Mouse (Mus musculus) ES-E14 (cell line): ENCODE data around the gene Lipc. TPM values are rescaled to one million over a fixed set of nuclear protein-coding genes. Genes with fewer than 3 reads are reported as not detected.

Experiments
- DNase-seq: peaks from one replicate; pipeline ENCODE4 v3.0.0-alpha.2; 2013; ENCODE audit warnings: low read depth, low spot score
- H3K27ac ChIP-seq: 2 replicates; pipeline ENCODE4 v1.5.1; 2012; ENCODE audit warnings: low read depth, mild to moderate bottlenecking, low read length, moderate library complexity, mixed read lengths; ENCODE audit not compliant: poor library complexity, insufficient read depth, severe bottlenecking
- H3K36me3 ChIP-seq: 2 replicates; pipeline ENCODE4 v1.6.1; 2012; ENCODE audit warnings: mild to moderate bottlenecking, low read length, moderate library complexity, mixed read lengths; ENCODE audit not compliant: control insufficient read depth, poor library complexity, insufficient read depth, severe bottlenecking
- H3K4me1 ChIP-seq, 2 experiments: fragments of 150-350 bp in 1 of 2; sonication (generic) in 1 of 2; 2 replicates each; pipeline ENCODE4 v1.6.1; 2012; ENCODE audit warnings: low read length in 2 of 2, mild to moderate bottlenecking in 1 of 2, mixed read lengths in 1 of 2; ENCODE audit not compliant: control insufficient read depth in 2 of 2, insufficient read depth in 2 of 2, poor library complexity in 1 of 2
- H3K4me3 ChIP-seq, 2 experiments: fragments of 150-350 bp in 1 of 2; sonication (generic) in 1 of 2; 2 replicates each; pipeline ENCODE4 v1.5.1; 2012; ENCODE audit warnings: low read length in 2 of 2, low read depth in 1 of 2, mild to moderate bottlenecking in 1 of 2, mixed read lengths in 1 of 2; ENCODE audit not compliant: insufficient read depth in 1 of 2, poor library complexity in 1 of 2, severe bottlenecking in 1 of 2
- H3K9ac ChIP-seq: 2 replicates; pipeline ENCODE4 v1.6.1; 2012; ENCODE audit warnings: low read depth, mild to moderate bottlenecking, low read length, mixed read lengths; ENCODE audit not compliant: poor library complexity, insufficient read depth, severe bottlenecking
- H3K9me3 ChIP-seq: fragments of 150-350 bp; sonication (generic); 2 replicates; pipeline ENCODE4 v1.6.1; 2012; ENCODE audit warnings: low read depth, mild to moderate bottlenecking, low read length; ENCODE audit not compliant: control insufficient read depth, insufficient read depth
- CHD2 ChIP-seq: IDR thresholded peaks from 2 replicates; pipeline ENCODE4 v1.6.1; 2014; ENCODE audit warnings: mild to moderate bottlenecking, low read depth, low read length, inconsistent platforms
- HCFC1 ChIP-seq: IDR thresholded peaks from 2 replicates; pipeline ENCODE4 v1.6.1; 2012; ENCODE audit warnings: low read length, inconsistent platforms, borderline replicate concordance; ENCODE audit not compliant: insufficient read depth
- MAFK ChIP-seq: IDR thresholded peaks from 2 replicates; pipeline ENCODE4 v1.6.1; 2014; ENCODE audit warnings: mild to moderate bottlenecking, low read depth, low read length, inconsistent platforms; ENCODE audit not compliant: insufficient read depth
- ZC3H11A ChIP-seq: IDR thresholded peaks from 2 replicates; pipeline ENCODE4 v1.6.1; 2012; ENCODE audit warnings: low read depth, mild to moderate bottlenecking, inconsistent platforms, low read length, borderline replicate concordance
- ZNF384 ChIP-seq: IDR thresholded peaks from 2 replicates; pipeline ENCODE4 v1.6.1; 2012; ENCODE audit warnings: low read depth, low read length, inconsistent platforms
- in situ Hi-C, 2 experiments: fragments of 600-800 bp; cut with MboI; formaldehyde crosslinking; loops; one replicate each; pipeline ENCODE4 v1.15.1; 2025; ENCODE audit warnings: low sequenced_read_pairs in 2 of 2, inconsistent platforms in 1 of 2; ENCODE audit not compliant: unreplicated experiment in 2 of 2
- total RNA-seq: library from RNA; depleted of rRNA; stranded (reverse); fragments of 300-350 nt; gene quantifications from 2 replicates; pipeline ENCODE4 v1.2.3, GENCODE M21; 2012; rRNA removed

The Lipc gene
- 0.11 and 0.36 TPM in 2 replicates for total RNA-seq

DNA sequence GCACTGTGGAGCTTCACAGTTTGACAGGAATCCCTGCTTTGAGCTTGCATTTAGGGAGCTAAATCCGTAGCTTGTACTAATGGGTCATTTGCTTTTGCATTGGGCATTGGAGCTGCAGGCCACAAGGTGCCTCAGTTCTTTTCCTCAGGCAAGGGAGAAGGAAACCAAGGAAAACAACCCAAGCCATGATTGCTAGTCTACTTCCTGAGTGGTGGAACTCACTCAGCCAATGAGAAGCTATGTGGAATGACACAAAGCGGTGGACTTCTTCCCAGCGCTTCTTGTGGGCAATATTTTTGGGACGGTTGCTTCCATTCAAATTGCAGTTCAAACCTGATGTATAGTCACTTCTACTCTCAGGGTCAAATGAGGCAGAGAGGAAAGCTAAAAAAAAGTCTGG lies at the start of gene Lipc:
TSS of gene Lipc (minus strand) at position 101 of the 400 bp plus-strand sequence.
- TF ChIP-seq CHD2 (no peak), MAFK (no peak), HCFC1 (no peak), ZC3H11A (no peak), ZNF384 (no peak)
- H3K9me3 ChIP-seq, result no peaks in the 10 kb centered on the region
- no peak within 1 kb of the TSS for H3K4me3 ChIP-seq
- H3K36me3 ChIP-seq, result no peaks in the 10 kb centered on the region
- DNase-seq, result no peak
- no peak within 1 kb of the TSS for H3K27ac ChIP-seq
- H3K9ac ChIP-seq, result no peak within 1 kb of the TSS
- in situ Hi-C loops, result no loop called here
- no peaks in the 10 kb centered on the region for H3K4me1 ChIP-seq

DNA sequence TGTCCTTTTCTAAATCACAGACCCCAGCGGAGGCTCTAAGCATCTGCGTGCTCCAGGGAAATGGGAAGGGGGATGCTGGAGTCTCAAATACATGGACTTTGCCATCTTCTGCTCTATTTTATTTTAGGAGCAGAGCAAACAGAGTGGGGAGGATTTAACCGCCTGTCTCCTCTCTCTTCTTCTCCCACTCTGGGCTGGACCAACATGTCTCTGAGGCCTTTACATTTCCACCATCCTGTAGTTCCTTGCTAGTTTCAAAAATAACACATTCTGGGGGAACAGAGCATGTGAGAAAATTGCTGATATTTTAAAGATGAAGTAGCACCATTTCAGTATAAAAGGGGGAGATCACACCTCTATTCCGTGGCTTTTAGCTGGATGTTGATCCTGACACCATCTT lies 47.1 kb upstream of the Lipc start:
- Histone ChIP-seq H3K4me1 (no peaks in the 10 kb centered on the region), H3K9me3 (no peaks in the 10 kb centered on the region), H3K4me3 (no peak overlapping the region), H3K36me3 (no peaks in the 10 kb centered on the region), H3K27ac (no peak overlapping the region), H3K9ac (no peak overlapping the region)
- DNase-seq, result no peak
- in situ Hi-C loops, result no loop called here
- TF ChIP-seq HCFC1 (no peak), MAFK (no peak), ZC3H11A (no peak), CHD2 (no peak)

DNA sequence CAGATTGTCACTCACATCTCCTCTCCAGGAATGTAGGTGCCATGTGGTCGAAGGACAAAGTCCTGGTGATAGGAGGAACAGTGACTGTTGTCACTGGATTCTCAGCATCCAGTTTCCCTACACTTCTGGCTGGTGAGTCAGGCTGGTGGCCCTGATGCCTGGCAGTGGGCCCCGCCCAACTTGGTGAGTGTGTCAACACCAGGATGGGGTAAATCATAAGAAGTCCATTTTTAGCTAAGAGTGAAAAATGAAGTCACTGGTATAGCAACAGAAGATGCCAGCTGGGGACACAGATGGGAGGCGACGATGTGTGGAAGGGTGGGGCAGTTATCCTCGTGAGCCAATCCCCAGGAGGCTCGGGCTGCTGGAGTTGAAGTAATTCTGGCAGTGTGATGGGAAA lies 46.7 kb upstream of the Lipc start:
- no peak for TF ChIP-seq ZC3H11A
- TF ChIP-seq CHD2, result no peak
- TF ChIP-seq HCFC1, result no peak
- TF ChIP-seq MAFK, result no peak
- no peak for TF ChIP-seq ZNF384
- Histone ChIP-seq H3K9ac (no peak overlapping the region), H3K27ac (no peak overlapping the region), H3K9me3 (no peaks in the 10 kb centered on the region), H3K36me3 (no peaks in the 10 kb centered on the region), H3K4me3 (no peak overlapping the region), H3K4me1 (no peaks in the 10 kb centered on the region)
- in situ Hi-C loops, result no loop called here
- DNase-seq, result no peak

DNA sequence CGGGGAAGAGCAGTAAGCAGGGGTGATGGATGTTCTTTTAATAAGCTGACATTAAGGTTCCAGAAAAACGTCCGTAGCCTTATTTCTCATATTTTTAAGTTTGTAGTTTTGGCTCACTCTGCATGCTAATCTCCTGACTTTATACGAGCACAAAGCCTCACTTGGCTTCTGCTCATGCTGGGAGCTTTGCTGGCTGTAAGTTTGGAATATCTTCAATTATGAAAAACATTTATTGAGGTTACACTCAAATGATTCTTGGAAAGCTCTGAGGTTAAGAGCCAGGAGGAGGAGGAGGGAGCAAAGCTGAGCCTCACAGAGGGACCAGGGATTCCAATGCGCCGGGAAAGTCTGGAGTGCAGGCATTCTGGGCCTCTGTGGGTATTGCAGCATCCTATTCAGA lies 41.3 kb upstream of the Lipc start:
- no peak for DNase-seq
- Histone ChIP-seq H3K9me3 (no peaks in the 10 kb centered on the region), H3K27ac (no peak overlapping the region), H3K9ac (no peak overlapping the region), H3K4me3 (no peak overlapping the region), H3K36me3 (no peaks in the 10 kb centered on the region), H3K4me1 (no peaks in the 10 kb centered on the region)
- no peak for TF ChIP-seq ZC3H11A
- no peak for TF ChIP-seq CHD2
- TF ChIP-seq MAFK, result no peak
- TF ChIP-seq ZNF384, result no peak
- no peak for TF ChIP-seq HCFC1
- in situ Hi-C loops, result no loop called here

DNA sequence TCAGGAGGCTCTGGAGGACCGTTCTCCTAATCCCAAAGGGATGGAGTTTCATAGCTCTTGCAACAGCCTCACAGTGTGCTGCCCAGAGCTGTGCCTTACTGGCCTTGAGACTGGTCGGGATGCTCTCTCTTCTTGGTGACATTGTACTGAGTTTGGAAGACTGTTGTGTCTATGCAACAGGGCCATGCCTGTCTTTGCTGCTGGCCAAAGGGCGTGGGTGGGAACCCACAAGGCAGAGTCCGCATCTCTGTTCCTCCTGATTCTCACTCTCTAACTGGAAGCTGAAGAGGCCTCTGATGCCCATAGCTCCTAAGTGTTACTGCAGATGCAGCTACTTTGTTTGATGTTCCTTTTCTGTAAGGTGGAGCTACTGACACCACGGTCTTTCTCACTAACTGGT lies 39.4 kb upstream of the Lipc start:
- H3K9ac ChIP-seq, result no peak overlapping the region
- no peak for TF ChIP-seq CHD2
- TF ChIP-seq ZNF384, result no peak
- no peak for TF ChIP-seq MAFK
- H3K4me3 ChIP-seq, result no peak overlapping the region
- H3K36me3 ChIP-seq, result no peaks in the 10 kb centered on the region
- H3K9me3 ChIP-seq, result no peaks in the 10 kb centered on the region
- no peak for DNase-seq
- in situ Hi-C loops, result no loop called here
- H3K4me1 ChIP-seq, result no peaks in the 10 kb centered on the region
- H3K27ac ChIP-seq, result no peak overlapping the region
